Mouse (Mus musculus) embryonic facial prominence, embryonic 10.5 days (tissue): ENCODE results near the gene Mtfmt. TPM values are rescaled to one million over a fixed set of nuclear protein-coding genes. Genes with fewer than 3 reads are reported as not detected.

Experiments
- DNase-seq: peaks from one replicate; pipeline ENCODE4 v3.0.0-alpha.2; 2017; ENCODE audit warnings: low spot score
- H3K27ac ChIP-seq: fragments of 300-500 bp; sonication (generic); replicated peaks from 2 replicates; pipeline ENCODE4 v1.5.1; 2016; ENCODE audit warnings: mild to moderate bottlenecking
- H3K27me3 ChIP-seq: fragments of 300-500 bp; sonication (generic); replicated peaks from 2 replicates; pipeline ENCODE4 v1.6.1; 2016; ENCODE audit warnings: low read depth, mild to moderate bottlenecking; ENCODE audit not compliant: poor library complexity, severe bottlenecking
- H3K36me3 ChIP-seq: fragments of 300-500 bp; sonication (generic); replicated peaks from 2 replicates; pipeline ENCODE4 v1.6.1; 2016; ENCODE audit warnings: mild to moderate bottlenecking, moderate library complexity
- H3K4me1 ChIP-seq: fragments of 300-500 bp; sonication (generic); 2 replicates; pipeline ENCODE4 v1.6.1; 2016
- H3K4me3 ChIP-seq: fragments of 300-500 bp; sonication (generic); 2 replicates; pipeline ENCODE4 v1.5.1; 2016; ENCODE audit warnings: mild to moderate bottlenecking, moderate library complexity
- H3K9me3 ChIP-seq: fragments of 300-500 bp; sonication (generic); 2 replicates; pipeline ENCODE4 v1.6.1; 2016; ENCODE audit warnings: mild to moderate bottlenecking
- WGBS: fragments of 180-500 bp; shearing (Covaris S2); methylation state at CpG from one replicate; pipeline ENCODE4 v1.1.7; 2016; 5-methylcytosine and 5-hydroxymethylcytosine counted together
- polyA plus RNA-seq: library from polyadenylated mRNA; unstranded; fragments of >200 nt; fragmentation: Nextera tagmentation; extraction: Ambion mirVana; gene quantifications from 2 replicates; pipeline ENCODE4 v1.2.1, GENCODE M21; 2016

Gene Mtfmt
- polyA plus RNA-seq, 1 experiment from 2014 or later, result 20.1 TPM

- no peaks in the 10 kb centered on the region for H3K9me3 ChIP-seq
- no peaks in the 10 kb centered on the region for H3K36me3 ChIP-seq
- peak; percentile 79 for DNase-seq
- no peak overlapping the region for H3K4me3 ChIP-seq
- H3K27me3 ChIP-seq, result no peaks in the 10 kb centered on the region
- H3K4me1 ChIP-seq, result peaks cover 5% of the 10 kb centered on the region
- H3K27ac ChIP-seq, result no peak overlapping the region
- WGBS, result 3% methylated on average over 3 of the region's 3 CpGs
These were observed 3.3 kb upstream of the Mtfmt start for GRCm38 (mm10) chr9:65432236-65432635.

- no peaks in the 10 kb centered on the region for H3K9me3 ChIP-seq
- WGBS, result 59% methylated on average over 5 of the region's 5 CpGs
- no peaks in the 10 kb centered on the region for H3K27me3 ChIP-seq
- no peak overlapping the region for H3K27ac ChIP-seq
- DNase-seq, result peak; percentile 66
- no peak overlapping the region for H3K4me3 ChIP-seq
- H3K36me3 ChIP-seq, result peaks cover 11% of the 10 kb centered on the region; the same call in 1 of the 2 replicates
- peaks cover 5% of the 10 kb centered on the region for H3K4me1 ChIP-seq
These were observed 1.4 kb upstream of the Mtfmt start for GRCm38 (mm10) chr9:65434140-65434539.

GRCm38 (mm10) chr9:65435211-65435610 is 371 bp upstream of the Mtfmt start:
- Histone ChIP-seq H3K27ac (no peak overlapping the region), H3K4me1 (peaks cover 5% of the 10 kb centered on the region), H3K27me3 (no peaks in the 10 kb centered on the region), H3K9me3 (no peaks in the 10 kb centered on the region), H3K4me3 (peak overlapping the region; percentile 90; the same call in 1 of the 2 replicates), H3K36me3 (peaks cover 18% of the 10 kb centered on the region)
- WGBS, result 75% methylated on average over 4 of the region's 4 CpGs
- no peak for DNase-seq

GRCm38 (mm10) chr9:65444692-65445091 is 9.1 kb downstream of the Mtfmt start:
- DNase-seq, result no peak
- no peak overlapping the region for H3K4me3 ChIP-seq
- H3K36me3 ChIP-seq, result peaks cover 79% of the 10 kb centered on the region
- H3K27ac ChIP-seq, result no peak overlapping the region
- 95% methylated on average over 4 of the region's 4 CpGs for WGBS
- no peaks in the 10 kb centered on the region for H3K4me1 ChIP-seq
- no peaks in the 10 kb centered on the region for H3K27me3 ChIP-seq
- H3K9me3 ChIP-seq, result peaks cover 3% of the 10 kb centered on the region; the same call in 1 of the 2 replicates

- Histone ChIP-seq H3K9me3 (peaks cover 3% of the 10 kb centered on the region; the same call in 1 of the 2 replicates), H3K36me3 (peaks cover 82% of the 10 kb centered on the region), H3K4me1 (no peaks in the 10 kb centered on the region), H3K4me3 (no peak overlapping the region), H3K27me3 (no peaks in the 10 kb centered on the region), H3K27ac (no peak overlapping the region)
- WGBS, result 82% methylated on average over 6 of the region's 6 CpGs
- DNase-seq, result no peak
These were observed 12.4 kb downstream of the Mtfmt start for GRCm38 (mm10) chr9:65447951-65448350.

- H3K4me1 ChIP-seq, result peaks cover 22% of the 10 kb centered on the region
- no peak overlapping the region for H3K27ac ChIP-seq
- H3K36me3 ChIP-seq, result no peaks in the 10 kb centered on the region
- 93% methylated on average over 2 of the region's 2 CpGs for WGBS
- no peak overlapping the region for H3K4me3 ChIP-seq
- H3K27me3 ChIP-seq, result no peaks in the 10 kb centered on the region
- DNase-seq, result no peak
- no peaks in the 10 kb centered on the region for H3K9me3 ChIP-seq
These were observed 23.4 kb downstream of the Mtfmt start for GRCm38 (mm10) chr9:65458975-65459374.

- WGBS, result 55% methylated on average over 3 of the region's 3 CpGs
- H3K27ac ChIP-seq, result peak overlapping the region; percentile 91
These were observed 24.6 kb downstream of the Mtfmt start for GRCm38 (mm10) chr9:65460198-65460597.

GRCm38 (mm10) chr9:65460732-65461442 is 25.3 kb downstream of the Mtfmt start, which contains the start of gene Spg21:
TSS of gene Spg21 (plus strand) at chr9:65460947.
- Histone ChIP-seq H3K27ac (peak within 1 kb of the TSS; percentile 91), H3K4me3 (peak within 1 kb of the TSS; percentile 94), H3K27me3 (no peaks in the 10 kb centered on the region), H3K9me3 (no peaks in the 10 kb centered on the region), H3K4me1 (peaks cover 23% of the 10 kb centered on the region), H3K36me3 (peaks cover 18% of the 10 kb centered on the region)
- under 1% methylated on average over 53 of the region's 53 CpGs for WGBS
- DNase-seq, result peak; percentile 98

More at GRCm38 (mm10) chr9:65460198-65460597, 24.6 kb downstream of the Mtfmt start:
- Histone ChIP-seq H3K27me3 (no peaks in the 10 kb centered on the region), H3K9me3 (no peaks in the 10 kb centered on the region), H3K36me3 (peaks cover 11% of the 10 kb centered on the region), H3K4me1 (peaks cover 22% of the 10 kb centered on the region), H3K4me3 (peak overlapping the region; percentile 94)
- DNase-seq, result no peak

- H3K4me3 ChIP-seq, result no peak overlapping the region
- 78% methylated on average over 5 of the region's 5 CpGs for WGBS
- no peaks in the 10 kb centered on the region for H3K9me3 ChIP-seq
- no peak for DNase-seq
- peaks cover 38% of the 10 kb centered on the region for H3K4me1 ChIP-seq
- H3K36me3 ChIP-seq, result peaks cover 34% of the 10 kb centered on the region
- H3K27ac ChIP-seq, result no peak overlapping the region
- no peaks in the 10 kb centered on the region for H3K27me3 ChIP-seq
These were observed 27.0 kb downstream of the Mtfmt start for GRCm38 (mm10) chr9:65462544-65462943.

GRCm38 (mm10) chr9:65464161-65464560 is 28.6 kb downstream of the Mtfmt start:
- no peak overlapping the region for H3K27ac ChIP-seq
- no peak for DNase-seq
- no peak overlapping the region for H3K4me3 ChIP-seq
- H3K4me1 ChIP-seq, result peaks cover 51% of the 10 kb centered on the region
- H3K27me3 ChIP-seq, result no peaks in the 10 kb centered on the region
- WGBS, result 94% methylated on average over 6 of the region's 6 CpGs
- no peaks in the 10 kb centered on the region for H3K9me3 ChIP-seq
- peaks cover 46% of the 10 kb centered on the region for H3K36me3 ChIP-seq

- Histone ChIP-seq H3K36me3 (peaks cover 56% of the 10 kb centered on the region), H3K27me3 (no peaks in the 10 kb centered on the region), H3K4me1 (peaks cover 54% of the 10 kb centered on the region), H3K9me3 (no peaks in the 10 kb centered on the region), H3K27ac (no peak overlapping the region), H3K4me3 (no peak overlapping the region)
- no peak for DNase-seq
- 96% methylated on average over 2 of the region's 2 CpGs for WGBS
These were observed 29.7 kb downstream of the Mtfmt start for GRCm38 (mm10) chr9:65465241-65465640.

- Histone ChIP-seq H3K27me3 (no peaks in the 10 kb centered on the region), H3K4me1 (peaks cover 47% of the 10 kb centered on the region), H3K27ac (0 out of 2 replicates have a peak overlapping the region, but pooled peaks have one; percentile 48), H3K4me3 (no peak overlapping the region), H3K36me3 (peaks cover 78% of the 10 kb centered on the region), H3K9me3 (no peaks in the 10 kb centered on the region)
- peak; percentile 15 for DNase-seq
- WGBS, result 42% methylated on average over 11 of the region's 11 CpGs
These were observed 32.1 kb downstream of the Mtfmt start for GRCm38 (mm10) chr9:65467686-65468085.

GRCm38 (mm10) chr9:65472769-65473168 is 37.2 kb downstream of the Mtfmt start:
- DNase-seq, result no peak
- no peaks in the 10 kb centered on the region for H3K9me3 ChIP-seq
- no peak overlapping the region for H3K27ac ChIP-seq
- peaks cover 28% of the 10 kb centered on the region for H3K4me1 ChIP-seq
- H3K4me3 ChIP-seq, result no peak overlapping the region
- WGBS, result 85% methylated on average over 4 of the region's 4 CpGs
- peaks cover 90% of the 10 kb centered on the region for H3K36me3 ChIP-seq
- no peaks in the 10 kb centered on the region for H3K27me3 ChIP-seq
